Mouse (Mus musculus) fibroblast of lung, adult 2 months (primary cell): ENCODE data around the gene Nom1.
"Not testable (repeated sequence)": the region's sequence is repeated elsewhere in the genome, so short reads cannot be mapped to it uniquely, and the experiment has no call there.

Experiments
- DNase-seq: peaks from one replicate; pipeline ENCODE4 v3.0.0-alpha.2; 2011; ENCODE audit warnings: low read depth

The Nom1 gene

DNA sequence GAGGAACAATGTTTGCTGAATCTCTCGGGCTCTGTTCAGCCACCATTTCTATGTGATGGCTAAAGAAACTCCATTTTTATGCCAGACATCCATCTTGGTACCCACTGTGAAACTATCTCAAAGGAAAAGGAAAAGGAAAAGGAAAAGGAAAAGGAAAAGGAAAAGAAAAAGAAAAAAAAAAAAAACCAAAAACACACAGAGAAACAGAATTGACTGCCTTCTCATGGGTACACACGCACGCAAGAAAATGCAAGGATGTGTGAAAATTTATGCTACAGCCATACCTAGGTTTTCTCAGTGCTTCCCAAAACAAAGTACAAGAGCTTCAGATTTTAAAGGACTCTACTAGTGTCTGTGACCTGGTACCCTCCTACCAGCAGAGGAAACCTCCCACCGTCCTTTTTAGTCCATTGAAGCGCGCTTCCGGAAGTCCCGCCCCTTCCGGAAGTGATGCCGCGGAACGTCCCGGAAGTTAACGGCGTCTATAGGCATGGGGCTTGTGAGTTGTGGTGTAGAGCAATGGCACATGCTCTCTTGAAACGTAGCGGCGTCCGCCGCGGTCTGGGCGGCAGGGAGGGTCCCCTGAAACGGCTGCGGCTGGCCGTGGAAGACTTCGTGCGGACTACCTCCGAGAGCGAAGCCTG is at the start of gene Nom1:
Gene Nom1 (plus strand): TSS at position 437 of the 644 bp plus-strand sequence.
- DNase-seq = peak; percentile 69

DNA sequence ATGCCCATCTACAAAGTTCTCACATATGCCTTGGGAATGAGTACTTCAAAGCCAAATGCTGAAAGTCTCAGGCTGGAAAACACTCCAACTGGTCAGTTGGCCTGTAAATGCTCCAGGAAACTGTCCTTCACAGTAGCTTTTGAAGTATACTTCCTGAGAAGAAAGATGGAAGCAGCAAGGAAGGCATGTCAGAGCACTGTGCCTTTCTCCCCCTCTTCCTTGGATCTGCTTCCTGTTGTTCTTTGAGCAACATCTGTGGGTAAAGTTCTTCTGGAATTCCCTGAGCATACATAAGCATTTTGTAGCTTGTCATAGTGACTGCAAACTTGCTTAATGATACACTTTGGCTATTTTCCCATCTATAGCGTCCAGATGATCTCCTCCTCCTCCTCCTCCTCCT is 46.9 kb upstream of the Nom1 start:
- DNase-seq = no peak

DNA sequence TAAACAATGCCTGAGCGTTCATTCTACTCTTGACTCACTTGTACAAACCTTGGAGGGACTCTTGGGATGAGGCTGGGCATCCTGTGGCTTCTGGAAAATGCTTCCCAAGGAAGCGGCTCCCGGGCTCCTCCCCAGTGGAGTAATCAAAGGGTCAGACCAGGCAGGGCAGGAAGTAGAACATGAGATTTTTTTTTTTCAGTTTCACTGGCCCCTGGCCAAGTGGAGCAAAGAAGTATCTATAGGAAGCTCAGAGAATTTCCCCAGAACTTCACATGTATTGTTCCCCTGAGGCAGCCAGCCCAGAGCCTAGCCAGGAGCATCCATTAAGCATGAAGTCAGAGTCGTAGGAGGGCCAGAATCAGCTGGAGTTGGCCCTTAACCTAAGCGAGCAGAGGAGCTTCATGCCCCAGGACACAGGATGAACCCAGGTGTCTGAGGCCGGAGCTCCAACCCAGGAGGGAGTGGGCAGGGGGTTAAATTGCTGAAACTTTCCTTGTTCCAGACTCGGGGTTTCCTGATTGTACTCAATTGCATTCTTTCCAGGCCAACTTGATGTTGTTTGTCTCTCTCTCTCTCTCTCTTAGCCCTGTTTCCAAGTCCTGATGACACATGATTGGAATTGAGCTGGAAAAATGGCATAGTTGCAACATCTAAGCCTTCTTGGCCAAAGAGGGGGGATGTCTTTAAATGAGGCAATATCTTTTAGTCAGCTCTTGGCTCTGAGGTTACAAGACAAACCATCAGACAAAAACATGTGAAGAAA is 46.1 kb upstream of the Nom1 start:
- DNase-seq = peak; percentile 85

DNA sequence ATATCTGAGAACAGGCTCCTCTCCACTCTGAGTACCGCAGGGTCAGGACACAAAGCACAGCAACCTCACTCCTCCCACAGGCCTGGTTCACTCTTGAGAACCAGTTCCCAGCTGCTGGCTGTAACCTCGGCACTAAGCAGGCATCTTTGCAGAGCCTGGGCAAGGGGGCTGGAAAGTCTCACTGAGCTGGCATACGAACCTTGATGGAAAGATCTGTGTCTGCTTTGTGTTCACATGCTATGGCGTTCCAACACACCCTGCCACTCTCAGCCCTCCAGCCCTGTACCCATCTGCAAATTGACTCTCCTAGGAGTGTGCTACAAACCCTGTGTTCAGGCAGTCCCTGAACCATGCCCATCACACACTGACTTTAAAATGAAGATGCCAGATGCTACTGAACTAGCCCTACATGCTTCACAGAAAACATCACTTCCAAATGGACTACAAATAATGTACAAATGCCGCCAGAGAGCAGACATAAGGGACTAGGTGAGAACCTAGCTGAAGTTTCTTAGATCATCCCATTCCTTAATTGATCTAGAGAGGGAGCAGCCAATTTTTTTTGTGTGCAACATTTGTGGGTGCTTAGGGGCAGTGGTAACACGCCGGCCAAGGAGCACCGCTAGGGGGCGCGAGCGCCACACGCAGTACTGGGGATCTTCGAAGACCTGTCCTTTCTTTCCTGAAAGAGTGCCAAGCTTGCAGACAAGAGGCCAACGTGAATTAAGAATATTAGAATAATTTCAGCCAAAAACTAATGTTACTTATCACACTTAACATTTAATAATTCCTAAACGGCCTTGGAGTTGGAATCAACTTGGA is 45.3 kb upstream of the Nom1 start:
- no peak for DNase-seq

DNA sequence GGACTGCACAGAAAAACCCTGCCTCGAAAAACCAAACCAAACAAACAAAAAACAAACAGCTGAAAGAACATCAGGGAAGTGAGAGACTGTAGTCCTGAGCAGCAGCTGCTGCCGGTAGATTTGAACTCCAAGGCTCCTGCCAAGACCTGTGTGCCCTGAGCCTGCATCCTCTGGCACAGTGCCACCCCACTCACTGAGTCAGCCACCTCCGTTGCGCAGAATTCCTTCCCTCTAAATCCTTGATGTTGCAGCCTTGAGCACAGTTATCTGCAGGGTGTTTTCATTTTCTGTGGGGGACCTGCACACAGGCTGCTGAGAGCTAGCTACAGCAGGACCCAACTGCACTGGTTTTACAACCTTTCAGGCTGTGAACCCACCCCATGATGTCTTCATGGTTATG is 36.0 kb upstream of the Nom1 start:
- DNase-seq = no peak

DNA sequence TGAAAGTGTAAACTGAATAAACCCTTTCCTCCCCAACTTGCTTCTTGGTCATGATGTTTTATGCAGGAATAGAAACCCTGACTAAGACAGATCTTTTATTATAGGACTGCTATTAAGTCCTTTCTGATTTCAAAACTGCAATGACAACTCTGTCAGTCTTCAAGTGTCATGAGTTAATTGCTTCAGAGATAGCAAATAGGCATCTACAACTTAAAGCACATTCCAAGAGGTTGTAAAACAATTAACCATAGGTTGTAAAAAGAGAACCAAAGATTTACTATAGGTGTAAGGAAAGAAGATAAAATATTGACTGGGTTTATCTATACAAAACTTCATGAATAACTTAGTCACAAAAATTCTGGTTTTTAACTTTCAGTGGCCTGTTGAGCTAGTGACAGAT is 23.6 kb upstream of the Nom1 start:
- DNase-seq = no peak

DNA sequence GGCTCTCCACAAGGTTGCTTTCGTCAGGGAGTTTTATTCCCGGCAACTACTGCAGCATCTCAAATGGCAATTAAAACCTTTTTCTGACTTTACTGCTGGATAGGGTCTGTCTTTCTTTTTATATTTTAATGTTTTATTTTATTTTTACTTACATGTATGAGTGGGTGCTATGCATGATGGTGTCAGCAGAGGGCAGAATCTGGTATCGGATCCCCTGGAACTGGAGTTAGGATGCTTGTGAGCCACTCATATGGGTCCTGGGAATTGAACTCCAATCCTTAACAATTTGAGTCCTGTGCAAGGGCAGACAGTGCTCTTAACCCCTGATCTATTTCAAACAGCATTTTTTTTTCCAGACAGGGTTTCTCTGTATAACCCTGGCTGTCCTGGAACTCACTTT is 21.4 kb upstream of the Nom1 start:
- no peak for DNase-seq

DNA sequence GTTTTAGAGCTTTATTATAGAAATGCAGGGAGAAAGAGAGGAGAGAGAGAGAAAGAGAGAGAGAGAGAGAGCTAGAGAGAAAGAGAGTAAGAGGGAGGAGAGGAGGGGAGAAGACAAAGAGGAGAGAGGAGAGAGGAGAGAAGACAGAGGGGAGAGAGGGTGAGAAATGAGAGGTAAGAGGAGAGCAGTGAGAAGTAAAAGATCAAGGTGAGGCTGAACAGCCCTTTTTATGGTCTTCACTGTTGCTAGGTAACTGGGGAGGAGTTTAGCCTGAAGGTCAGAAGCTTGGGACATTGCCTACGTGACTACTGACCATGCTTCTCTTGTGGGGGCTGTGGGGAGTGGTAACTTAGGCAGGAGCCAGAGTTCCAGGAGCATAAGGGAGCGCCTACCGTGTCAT is 11.1 kb upstream of the Nom1 start:
- DNase-seq = not testable (repeated sequence)

DNA sequence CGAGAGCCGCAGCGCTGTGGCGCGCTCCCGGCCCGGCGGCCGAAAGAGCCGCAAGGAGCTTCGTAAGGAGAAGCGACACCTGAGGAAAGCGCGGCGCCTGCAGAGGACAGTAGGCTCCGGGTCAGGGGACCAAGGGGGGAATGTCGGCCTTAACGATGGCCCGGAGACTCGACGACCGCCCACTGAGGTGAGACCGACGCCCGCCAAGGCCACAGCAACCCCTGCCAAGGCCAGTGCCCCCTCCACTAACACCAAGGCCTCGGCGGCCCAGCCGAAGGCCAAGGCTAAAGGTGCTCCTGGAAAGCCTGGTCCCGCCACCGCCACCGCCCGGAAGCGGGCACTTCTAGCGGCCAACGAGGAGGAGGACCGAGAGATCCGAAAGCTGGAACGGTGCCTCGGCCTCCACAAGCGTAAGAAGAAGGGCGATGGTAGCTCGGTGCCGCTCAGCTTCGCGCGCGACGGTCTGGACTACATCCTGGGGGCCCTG is 451 bp downstream of the Nom1 start:
- peak; percentile 4 for DNase-seq

DNA sequence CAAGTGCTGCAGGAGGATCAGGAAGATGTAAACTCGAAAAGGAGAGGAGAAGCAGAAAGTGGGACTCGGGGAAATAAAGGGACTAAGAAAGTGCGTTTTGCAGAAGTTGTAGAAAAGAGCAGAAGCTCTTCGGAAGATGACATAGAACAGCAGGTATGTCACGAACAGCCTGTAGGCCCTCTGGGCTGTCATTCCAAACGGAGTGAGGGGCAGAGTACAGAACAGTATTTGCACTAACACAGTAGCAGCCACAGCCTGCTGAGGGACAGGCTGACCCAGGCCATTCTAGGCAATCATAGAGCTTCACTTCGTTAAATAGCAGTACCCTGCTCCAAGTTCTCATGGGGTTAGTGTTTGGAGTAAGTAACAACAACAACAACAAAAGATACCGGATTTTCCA is 1.0 kb downstream of the Nom1 start:
- no peak for DNase-seq

DNA sequence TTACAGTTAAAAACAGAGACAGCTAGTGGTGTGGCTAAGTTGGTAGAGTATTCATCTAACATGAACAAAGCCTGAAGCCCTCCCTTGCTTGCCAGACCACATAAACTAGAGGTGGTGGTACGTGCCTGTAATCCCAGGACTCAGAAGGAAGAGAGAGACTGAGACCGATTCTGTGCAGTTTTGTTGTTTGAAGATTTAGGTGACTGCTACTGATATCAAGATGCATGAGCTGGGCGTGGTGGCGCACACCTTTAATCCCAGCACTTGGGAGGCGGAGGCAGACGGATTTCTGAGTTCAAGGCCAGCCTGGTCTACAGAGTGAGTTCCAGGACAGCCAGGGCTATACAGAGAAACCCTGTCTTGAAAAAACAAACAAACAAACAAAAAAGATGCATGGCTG is 2.3 kb downstream of the Nom1 start:
- not testable (repeated sequence) for DNase-seq

DNA sequence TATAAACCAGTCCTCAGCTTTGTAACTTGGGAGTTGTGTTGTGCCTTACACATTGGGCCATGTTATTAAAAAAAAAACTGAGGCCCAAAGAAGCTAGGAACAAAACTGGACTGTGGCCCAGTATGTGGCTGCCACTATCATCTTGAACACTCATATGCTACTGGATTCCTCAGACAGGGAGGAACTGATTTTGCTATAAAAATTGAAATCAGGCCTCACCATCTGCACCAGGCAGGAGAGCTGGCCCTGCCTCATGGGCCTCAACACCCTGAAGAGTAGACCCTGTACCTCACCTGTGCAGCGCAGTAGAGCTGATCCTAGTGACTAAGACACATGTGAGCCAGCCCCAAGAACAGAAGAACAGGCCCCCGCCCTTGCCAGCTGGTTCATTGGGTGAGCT is 10.8 kb downstream of the Nom1 start:
- no peak for DNase-seq

DNA sequence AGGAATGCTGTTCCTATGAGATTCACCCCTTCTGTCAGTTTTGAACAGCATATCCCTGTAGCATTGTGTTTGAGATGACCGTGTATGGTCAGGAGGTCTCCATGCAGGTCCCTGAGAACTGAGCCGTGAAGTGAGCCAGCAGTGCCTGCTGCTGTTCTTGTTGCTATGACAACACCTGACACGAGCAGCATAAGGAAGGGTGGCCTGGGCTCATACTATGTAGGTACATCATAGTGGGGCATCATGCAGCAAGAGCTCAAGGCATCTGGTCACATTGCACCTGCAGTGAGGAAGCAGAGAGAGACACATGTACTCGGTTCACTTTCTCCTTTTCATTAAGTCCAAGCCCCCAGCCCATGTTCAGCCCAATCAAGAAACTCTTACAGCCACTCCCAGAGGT is 17.9 kb downstream of the Nom1 start:
- DNase-seq = no peak

DNA sequence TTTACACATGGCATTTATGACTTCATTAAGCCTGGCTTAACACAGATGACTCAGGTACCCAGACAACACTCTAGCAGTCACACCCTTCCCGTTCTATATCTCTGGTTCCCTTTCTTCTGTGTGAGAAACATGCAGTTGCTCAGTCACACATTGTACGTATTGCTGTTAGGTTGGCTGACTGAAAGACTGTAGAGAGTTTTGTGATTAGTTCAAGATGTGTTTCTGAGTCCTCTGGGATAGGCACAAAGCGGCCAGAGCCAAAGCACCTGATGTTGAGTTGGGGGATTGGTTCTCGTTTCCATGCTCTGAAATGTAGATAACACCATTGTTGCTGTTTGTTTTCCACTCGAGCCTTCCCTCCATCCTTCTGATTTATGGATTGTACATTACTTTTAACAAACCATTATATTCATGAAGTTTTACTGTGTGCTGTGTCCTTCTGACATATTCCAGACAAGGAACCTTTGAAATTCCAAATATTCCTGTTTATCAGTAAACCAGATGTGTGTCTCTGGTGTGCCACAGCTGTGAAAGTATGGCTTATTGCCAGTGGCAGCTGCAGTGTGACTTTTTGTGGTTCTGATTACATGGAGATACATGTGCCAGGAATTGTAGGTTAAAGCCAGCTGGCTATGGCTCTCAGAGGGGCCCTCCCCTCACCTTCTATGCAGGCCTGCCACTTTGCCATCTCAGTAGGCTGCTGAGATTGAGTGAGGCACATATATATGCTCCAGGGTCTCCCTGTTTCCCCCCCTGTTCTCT is 22.6 kb downstream of the Nom1 start:
- no peak for DNase-seq

DNA sequence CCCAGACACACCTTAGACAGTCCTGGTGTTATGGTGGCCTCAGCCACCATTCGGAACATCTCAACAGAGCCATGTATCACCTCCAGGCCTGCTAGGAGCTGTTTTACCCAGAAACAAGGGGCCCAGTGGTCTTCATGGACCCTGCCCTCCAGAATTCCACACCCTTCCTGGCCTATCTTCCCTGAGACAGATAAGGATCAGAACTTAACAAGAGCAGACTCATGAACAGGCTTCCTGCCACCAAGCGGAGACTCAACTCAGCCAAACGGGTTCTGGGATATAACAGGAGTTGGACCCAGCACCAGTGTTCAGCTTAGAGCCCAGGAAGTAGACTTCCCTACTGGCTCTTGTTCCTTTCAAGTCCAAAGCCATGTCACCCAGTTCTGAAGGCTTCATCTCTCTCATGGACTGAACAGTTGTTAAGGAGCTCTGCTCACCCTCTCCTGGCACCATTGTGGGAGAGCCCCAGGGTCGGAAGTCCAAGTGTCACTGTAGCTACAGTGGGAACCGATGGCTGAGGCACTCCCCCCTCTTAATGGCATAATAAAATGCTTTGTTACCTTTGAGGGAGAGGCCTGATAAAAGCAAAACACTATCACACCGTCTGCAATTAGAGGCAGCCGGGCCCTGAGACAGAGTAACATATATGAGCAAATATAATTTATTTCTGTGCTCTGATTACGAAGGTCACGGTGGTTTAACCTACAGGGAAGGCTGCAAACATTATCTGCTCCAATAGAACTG is 28.7 kb downstream of the Nom1 start:
- DNase-seq = no peak

DNA sequence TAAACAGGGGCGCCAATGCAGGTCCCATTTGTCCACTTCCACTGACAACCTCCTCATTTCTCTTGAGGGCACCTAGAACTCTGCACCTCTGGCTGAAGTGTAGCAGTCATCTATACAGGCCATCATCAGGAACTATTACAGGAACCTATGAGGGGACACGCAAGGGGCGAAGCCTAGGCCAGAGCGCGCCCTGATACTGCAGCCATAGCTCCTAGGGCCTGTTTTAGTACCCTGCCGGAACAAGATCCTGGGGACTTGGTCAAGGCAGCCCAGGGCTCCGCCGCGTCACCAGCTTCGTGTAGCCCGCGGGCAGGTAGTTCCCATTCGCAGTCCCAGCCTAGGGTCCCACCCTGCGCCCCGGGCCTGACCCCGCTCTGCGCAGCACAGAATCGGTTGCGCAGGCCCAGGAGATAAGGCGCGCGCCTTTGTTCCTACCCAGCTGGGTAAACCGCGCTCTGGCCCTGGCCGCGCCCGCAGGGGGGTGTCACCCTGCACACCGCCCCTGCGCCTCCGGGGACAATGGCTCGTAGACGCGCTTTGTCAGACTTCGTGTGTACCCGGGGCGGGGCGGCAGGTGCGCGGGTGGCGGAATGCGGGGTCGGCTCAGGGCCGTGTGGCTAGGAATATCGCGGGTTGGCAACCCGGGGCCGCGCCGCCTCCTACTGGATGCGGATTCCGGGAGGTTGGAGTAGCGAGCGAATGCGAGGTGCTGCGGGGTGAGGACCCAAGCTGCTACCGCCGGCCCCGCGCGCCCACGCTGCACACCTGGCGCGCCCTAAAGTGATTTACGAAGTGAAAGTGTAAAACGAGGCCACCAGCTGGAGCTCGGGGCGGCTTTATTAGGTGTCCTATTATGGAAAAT is 33.3 kb downstream of the Nom1 start:
- DNase-seq = no peak

DNA sequence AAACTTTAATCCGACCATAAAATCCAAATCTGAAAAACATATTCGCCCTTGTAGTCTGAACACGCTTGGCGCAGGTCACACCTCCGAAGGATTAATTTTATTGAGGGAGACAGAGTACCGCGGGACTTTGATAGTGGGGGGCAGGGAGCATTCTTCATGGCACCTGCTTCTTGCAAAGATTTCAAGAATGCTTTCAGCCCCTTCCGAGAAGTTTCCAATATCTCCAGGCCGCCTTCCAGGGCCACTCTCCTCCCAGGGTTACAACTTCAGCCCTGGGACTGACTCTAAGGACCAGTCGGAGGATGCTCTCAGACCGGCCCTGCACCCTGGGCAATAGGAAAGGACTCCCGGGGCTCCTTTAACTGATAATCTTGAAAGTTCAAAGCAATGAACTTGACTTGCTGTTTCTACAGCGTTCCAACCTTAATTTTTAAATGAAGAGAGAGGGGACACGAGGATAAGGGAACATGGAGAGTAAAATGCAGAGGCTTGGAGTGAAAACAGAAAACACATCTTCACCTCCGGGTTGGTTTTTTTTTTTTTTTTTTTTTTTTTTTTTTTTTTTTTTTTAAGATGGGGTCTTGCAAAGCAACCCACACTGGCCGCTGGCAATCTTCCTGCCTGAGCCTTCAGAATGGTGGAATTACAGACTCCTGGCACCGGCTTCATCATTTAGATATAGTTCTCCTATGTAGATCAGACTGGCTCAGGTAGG is 34.0 kb downstream of the Nom1 start:
- DNase-seq = no peak

DNA sequence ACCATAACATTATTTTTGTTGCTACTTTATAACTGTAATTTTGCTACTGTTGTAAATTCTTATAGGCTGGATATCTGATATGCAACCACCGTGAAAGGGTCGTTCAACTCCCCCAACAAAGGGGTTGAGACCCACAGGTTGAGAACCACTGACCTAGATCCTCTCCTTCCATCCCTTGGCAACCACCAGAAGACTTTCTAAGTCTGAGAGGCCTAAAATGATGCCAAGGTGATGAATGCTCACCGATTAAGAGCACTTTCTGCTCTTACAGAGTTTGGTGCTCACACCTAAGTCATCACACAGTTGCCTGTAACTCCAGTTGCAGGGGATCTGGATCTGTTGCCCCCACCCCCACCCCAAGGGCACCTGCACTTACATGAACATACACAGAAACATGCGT is 35.0 kb downstream of the Nom1 start:
- no peak for DNase-seq

DNA sequence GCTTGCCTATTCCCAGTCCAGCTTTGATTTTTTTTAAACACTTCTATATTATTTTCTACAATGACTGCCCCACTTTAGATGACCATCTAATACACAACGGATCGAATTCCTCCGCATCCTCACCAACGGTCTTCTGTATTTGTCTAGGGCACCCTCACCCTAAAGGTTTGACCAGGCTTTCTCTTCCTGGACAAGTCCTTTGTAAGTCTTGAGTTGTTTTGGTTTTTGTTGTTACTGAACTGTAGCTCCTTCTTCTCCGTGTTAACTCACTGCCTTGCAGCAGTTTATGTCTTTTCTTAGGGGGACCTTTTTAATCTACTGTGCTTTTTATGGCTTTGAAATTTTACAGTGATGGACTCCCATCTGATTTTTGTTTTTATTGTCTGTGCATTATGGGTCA is 35.8 kb downstream of the Nom1 start:
- no peak for DNase-seq
